Mouse (Mus musculus) c-Kit-positive CD71-positive TER-119-negative erythroid progenitor cells, embryonic 14.5 days (primary cell): ENCODE data around the gene Ppef1.

ENCODE experiments used
- DNase-seq: peaks from one replicate; pipeline ENCODE4 v3.0.0-alpha.2; 2013; ENCODE audit warnings: low read depth

Ppef1 gene

DNA sequence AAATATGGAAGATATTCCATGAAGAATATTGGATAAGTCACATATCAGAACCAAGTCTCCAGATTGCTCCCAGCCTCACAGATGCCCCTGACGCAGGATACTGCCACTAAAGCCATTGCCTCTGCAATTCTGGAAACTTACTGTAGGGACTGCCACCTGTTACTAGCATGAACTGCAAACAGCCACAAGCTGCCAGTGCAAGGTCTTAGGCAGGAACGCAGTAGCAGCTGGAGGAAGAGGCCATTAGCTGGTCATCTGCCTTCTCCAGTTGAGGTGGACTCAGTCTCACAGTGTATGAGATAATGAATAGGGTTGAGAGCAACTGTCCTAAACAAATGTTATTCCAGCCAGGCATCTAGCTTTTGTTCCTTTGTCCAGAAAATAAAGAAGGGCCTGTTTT lies 137.5 kb downstream of the Ppef1 start:
- no peak for DNase-seq

DNA sequence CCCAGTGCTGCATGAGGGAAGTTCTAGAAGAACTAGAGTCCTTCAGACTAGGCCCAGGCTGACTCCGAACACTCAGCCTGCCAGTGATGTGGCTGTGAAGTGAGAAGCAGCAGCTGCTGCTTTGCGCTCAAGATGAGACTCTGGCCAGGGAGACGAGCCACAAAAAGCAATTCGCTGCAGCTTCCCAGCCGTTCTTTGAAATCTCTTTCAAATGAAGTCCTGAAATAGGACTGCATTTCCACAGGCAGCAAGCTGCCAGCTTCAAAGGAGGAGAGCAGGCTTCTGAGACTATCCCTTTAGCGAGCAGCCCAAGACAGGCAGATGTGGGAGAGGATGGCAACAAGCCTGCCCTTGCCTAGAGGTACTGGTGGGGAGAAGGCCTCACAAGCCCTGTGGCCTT lies 142.6 kb downstream of the Ppef1 start:
- no peak for DNase-seq

DNA sequence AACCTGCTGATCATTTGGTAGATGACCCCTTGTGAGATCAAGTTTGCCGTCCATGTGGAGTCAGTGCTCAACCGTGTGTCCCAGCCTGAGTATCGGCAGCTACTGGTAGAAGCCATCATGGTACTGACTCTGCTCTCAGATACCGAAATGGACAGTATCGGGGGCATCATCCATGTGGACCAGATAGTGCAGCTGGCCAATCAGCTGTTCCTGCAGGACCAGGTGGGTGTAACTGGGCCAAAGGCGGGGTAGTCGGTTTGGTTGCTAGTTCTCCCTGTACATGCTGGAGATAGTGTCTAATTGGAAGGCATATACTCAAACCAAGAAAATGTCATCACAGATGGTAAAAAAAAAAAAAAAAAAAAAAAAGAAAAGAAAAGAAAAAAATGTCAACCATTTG lies 145.4 kb downstream of the Ppef1 start:
- DNase-seq = no peak

DNA sequence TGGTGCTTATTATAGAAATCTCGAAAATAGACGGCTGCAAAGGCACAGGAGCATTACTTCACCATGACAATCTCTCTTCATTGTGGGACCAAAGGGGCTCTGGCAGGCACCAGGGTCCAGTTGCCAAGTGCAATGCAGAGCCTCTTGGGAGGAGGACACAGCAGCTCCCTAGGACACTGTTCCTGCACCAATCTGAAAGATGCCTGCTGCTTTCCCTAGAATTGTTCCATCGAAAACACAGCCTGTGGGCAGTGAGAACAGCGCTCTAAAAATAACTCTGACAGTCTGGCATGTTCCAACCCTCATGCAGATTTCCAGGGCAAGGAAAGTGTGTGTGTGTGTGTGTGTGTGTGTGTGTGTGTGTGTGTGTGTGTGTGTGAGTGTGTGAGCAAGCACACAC lies 147.0 kb downstream of the Ppef1 start:
- DNase-seq = no peak

DNA sequence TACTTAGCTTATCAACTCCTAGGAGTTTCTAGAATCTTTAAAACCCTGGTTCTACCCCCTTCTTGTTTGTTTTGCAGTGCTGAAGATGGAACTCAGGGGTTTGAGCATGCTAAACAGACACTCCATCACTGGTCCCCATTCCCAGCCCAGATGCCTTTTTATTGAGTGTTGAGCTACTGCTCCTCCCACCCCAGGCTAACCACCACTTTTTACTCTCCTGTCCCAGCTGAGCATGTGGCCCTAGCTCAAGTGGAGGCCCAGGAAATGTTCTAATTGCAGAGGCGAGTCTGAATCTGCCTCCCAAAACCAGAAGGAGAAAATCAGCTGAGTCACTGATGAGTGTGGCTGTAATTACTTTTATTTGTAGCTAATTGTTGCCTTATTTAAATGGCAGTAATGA lies 150.5 kb downstream of the Ppef1 start:
- DNase-seq = no peak

DNA sequence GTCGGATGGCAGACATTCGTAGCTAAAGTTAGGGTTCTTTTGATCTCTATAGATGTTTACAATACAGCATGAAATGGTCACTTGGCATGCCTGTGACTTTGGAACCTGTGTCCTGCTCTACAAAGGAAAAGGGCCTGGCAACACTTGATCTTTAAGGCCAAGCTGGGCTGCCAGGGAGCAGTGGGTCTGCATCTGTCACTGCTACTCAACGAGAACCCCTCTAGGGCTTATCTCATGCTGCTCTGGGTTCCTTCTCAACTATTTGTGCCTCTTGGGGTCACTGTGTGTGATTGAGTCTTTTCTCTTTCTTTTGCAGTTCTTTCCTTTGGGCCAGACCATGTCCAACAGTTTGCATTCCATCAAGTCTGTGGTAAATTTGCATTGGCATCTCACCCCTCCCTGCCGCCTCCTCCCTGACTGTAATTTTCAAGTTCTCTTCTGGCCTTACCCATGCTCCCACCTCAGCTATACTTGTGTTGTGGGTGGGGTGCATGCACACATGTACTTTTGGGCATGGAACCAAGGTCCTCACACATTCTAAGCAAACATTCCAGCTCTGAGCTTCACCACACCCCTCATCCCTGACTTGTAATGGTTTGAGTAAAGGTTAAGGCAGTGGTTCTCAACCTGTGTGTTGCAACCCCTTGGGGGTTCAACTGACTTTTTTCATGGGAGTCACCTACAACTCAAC lies 151.3 kb downstream of the Ppef1 start:
- DNase-seq = no peak

DNA sequence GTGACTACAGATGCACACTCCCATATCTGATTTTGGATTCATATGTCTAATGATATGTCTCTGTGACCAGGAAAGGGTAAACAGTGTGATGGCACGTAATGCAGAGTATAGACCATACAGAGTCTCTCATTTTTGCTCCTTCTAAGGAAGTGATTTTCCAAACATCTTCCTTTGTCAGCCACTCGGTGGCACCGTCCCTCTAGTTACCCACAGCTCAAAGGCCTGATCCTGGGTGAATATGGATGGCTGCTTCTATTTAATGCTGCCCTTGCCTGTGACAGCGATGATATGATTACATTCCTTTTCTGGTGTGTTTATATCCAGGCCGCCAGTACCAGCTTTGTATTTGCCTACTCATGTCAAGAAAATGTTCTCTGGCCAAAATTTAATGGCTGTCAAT lies 152.0 kb downstream of the Ppef1 start:
- DNase-seq = no peak
